Mouse (Mus musculus): ENCODE measurements around the gene Pwp2.

- TF ChIP-seq POLR2A (IDR thresholded peaks at IDR 0.05; ENCODE audit: borderline replicate concordance, insufficient read depth, low read length) (no peak), CTCF (IDR thresholded peaks at IDR 0.05; ENCODE audit: borderline replicate concordance, insufficient read depth, low read depth, low read length) (no peak)
These were observed 39.2 kb upstream of the Pwp2 start for GRCm38 (mm10) chr10:78224136-78224535.

All from cerebellum, adult 2 months (tissue).